Mouse (Mus musculus) C2C12 (cell line): ENCODE data around the gene Myo3a.

Experiments
- CEBPB ChIP-seq: IDR thresholded peaks from one replicate; pipeline ENCODE4 v1.6.1; 2011; ENCODE audit warnings: low read depth, mild to moderate bottlenecking, control low read depth, moderate library complexity
- CTCF ChIP-seq: IDR thresholded peaks from one replicate; pipeline ENCODE4 v1.5.1; 2011; ENCODE audit not compliant: control insufficient read depth, insufficient read depth, insufficient read length
- FOSL1 ChIP-seq: IDR thresholded peaks from one replicate; pipeline ENCODE4 v1.8.0; 2011; ENCODE audit warnings: mild to moderate bottlenecking, low read length; ENCODE audit not compliant: poor library complexity, insufficient read depth, severe bottlenecking
- MAX ChIP-seq: IDR thresholded peaks from one replicate; pipeline ENCODE4 v1.6.1; 2011; ENCODE audit warnings: mild to moderate bottlenecking, control low read depth
- MYOD1 ChIP-seq: IDR thresholded peaks from one replicate; pipeline ENCODE4 v1.6.1; 2011; ENCODE audit warnings: low read depth; ENCODE audit not compliant: control insufficient read depth, insufficient read length
- MYOG ChIP-seq: IDR thresholded peaks from one replicate; pipeline ENCODE4 v1.6.1; 2011; ENCODE audit not compliant: control insufficient read depth, insufficient read length; ENCODE audit errors: extremely low read depth
- USF1 ChIP-seq: IDR thresholded peaks from one replicate; pipeline ENCODE4 v1.6.1; 2011; ENCODE audit warnings: low read depth, mild to moderate bottlenecking, control low read depth, moderate library complexity

DNA sequence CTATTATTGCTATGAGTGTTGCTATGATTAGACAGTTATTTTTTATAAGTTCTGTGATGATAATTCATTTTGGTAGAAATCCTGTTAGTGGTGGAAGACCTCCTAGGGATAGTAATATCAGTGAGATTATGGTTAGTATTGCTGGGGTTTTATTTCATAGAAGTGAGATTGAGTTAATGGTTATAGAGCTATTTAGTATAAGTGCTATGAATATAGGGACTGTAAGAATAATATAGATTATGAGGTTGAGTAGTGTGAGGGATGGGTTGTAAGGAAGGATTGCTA lies 362.8 kb downstream of the Myo3a start:
- no peak for TF ChIP-seq CTCF
- no peak for TF ChIP-seq MYOG
- TF ChIP-seq USF1 = no peak
- TF ChIP-seq CEBPB = no peak
- TF ChIP-seq MAX = no peak
- TF ChIP-seq MYOD1 = no peak
- no peak for TF ChIP-seq FOSL1
